Mouse (Mus musculus) megakaryocyte progenitor cell, adult 5-6 weeks (primary cell): ENCODE data around the gene Jun. TPM values are rescaled to one million over a fixed set of nuclear protein-coding genes. Genes with fewer than 3 reads are reported as not detected.
A peak's percentile ranks its signal among the peaks of the same experiment; 100 is the strongest.

Experiments used
- ATAC-seq: replicated peaks from 2 replicates; pipeline ENCODE4 v1.8.0; 2016; ENCODE audit warnings: mild to moderate bottlenecking, moderate TSS enrichment, inconsistent platforms; ENCODE audit not compliant: poor library complexity
- total RNA-seq, 2 experiments: library from RNA; stranded (forward) in 1 of 2; stranded (reverse) in 1 of 2; fragments of 157-497, 149-512 nt in 1 of 2; fragments of 200-1000 nt in 1 of 2; gene quantifications; 2 replicates each; pipeline versions ENCODE4 v1.2.3 to v1.2.4; 2015 to 2017

Gene Jun
- total RNA-seq, 2 experiments from 2014 or later, result 64.6 to 159 TPM

- ATAC-seq, result no peak
These were observed 7.3 kb downstream of the Jun start for GRCm38 (mm10) chr4:95044721-95045120.

GRCm38 (mm10) chr4:95038024-95038423, 14.0 kb downstream of the Jun start:
- no peak for ATAC-seq

- ATAC-seq, result no peak
These were observed 20.9 kb downstream of the Jun start for GRCm38 (mm10) chr4:95031158-95031557.

DNA sequence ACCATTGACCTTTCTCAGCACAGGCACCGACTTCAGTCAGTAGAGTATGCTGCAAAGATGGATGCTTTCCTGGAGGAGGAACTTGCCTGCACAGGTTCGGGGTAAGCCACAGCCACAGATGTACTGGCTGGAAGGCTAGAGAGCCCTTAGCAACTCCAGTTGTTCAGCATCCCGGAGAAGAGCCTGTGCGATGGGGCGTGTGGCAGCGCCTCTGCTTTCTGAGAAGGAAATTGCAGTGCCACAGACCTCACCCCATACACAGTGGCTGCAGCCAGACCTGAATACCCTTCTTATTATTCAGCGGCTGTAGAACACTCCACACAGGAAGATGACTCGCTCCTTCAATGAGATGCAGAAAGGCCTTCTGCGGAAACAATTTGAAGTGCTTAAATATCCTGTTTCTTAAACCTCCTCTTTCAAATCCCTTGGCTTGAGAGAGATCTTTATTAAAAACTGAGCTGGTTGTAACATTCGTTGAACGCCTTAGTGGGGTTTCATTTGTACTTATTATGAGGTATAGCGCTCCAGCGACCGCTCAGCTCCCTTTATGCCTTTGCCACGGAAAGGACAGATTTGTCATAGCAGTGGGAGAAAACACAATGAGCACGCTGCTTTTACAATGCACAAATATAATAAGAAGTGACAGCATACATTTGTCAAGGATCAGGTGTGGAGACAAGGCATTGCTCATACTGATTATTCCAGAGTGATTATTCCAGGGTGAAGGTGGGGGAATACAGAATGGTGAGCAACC, 26.0 kb downstream of the Jun start:
- ATAC-seq, result no peak

DNA sequence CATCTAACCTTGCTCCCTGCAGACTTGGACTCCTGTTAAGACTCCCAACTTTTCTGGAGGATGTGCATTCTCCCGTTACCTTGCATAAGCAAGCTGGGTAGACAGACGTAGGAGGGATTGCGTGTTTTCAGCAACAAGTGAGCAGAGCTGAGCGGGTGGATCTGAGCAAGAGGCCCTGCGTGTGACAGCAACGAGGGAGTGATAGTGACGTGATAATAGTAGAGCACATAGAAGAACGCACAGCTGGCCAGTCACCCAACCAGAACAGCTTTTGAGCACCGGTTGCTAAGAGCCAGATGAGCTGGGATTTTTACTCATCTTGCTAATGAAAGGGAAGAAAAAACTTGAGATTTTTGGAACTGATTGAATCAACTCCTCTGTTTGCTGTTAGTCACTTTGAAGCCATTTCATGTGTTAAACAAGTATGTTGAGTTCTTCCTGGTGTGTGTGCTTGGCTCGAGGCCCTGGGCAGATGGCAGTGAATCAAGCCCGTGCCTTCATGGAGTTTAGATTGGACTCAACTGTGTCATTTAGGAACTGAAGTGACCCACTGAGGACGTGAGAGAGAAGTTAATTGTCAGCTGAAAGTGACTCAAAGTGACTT, 28.6 kb downstream of the Jun start:
- no peak for ATAC-seq

- ATAC-seq, result no peak
These were observed 30.1 kb downstream of the Jun start for GRCm38 (mm10) chr4:95021649-95022637.

DNA sequence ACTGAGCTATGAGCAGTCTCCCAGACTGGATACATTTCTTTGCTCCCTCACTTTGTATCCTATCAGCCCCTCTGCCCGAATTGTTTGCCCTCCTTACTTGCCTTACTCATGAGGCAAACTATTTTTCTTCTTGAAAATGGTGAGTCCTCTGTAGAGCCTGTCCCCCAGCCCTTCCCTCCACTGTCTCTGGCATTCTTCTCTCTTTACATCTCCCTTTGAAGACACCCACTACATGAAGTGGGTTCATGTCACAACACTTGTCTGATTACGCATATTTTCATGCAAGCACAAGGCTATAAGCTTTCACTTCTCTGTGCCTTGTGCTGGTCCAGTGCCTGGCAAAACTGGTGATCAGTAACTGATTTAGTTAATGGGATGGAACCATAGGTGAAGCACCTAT, 31.8 kb downstream of the Jun start:
- no peak for ATAC-seq

DNA sequence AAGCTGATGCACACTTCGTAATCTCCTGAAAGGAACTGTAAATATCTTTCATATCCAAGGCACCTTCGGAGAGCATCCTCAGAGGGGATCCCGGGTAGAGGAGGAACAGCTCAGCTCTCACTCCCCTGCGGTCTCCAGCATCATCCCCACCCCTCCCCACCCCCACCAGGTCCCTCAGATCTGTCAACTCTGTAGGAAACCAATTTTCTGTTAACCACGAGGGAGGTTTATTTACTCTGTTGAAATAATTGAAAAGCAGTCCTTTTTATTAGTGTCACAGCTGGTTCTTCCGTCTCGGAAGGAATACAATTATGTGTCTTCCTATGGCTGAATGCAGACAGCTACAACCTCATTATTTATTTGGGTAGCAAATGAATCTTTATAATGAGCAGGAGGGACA, 33.8 kb downstream of the Jun start:
- no peak for ATAC-seq

DNA sequence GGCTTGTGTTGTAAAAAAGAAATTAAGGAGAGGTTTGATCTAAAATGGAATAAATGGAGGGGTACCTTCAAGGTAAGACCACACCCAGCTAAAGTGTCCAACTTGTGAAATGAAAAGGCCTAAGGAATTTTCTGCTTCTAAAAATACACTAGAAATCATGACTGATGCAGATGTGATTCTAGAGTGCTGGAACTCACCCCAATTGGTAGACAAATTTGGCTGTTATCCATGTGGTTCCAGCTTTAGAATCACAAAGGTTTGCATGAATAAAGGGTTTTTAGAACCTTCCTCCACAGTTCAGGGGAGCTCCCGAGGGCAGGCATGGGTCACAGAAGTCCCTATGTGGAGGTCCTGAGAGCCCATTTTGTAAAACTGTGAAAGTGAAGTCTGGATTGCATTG, 39.3 kb downstream of the Jun start:
- ATAC-seq, result no peak

- no peak for ATAC-seq
These were observed 39.8 kb downstream of the Jun start for GRCm38 (mm10) chr4:95012256-95012655.

- ATAC-seq, result peak; percentile 98
These were observed 43.6 kb downstream of the Jun start for GRCm38 (mm10) chr4:95008175-95009057.

- ATAC-seq, result no peak
These were observed 44.3 kb downstream of the Jun start for GRCm38 (mm10) chr4:95007759-95008158.

- no peak for ATAC-seq
These were observed 46.7 kb downstream of the Jun start for GRCm38 (mm10) chr4:95005251-95005830.

GRCm38 (mm10) chr4:95001043-95001775, 50.8 kb downstream of the Jun start:
- no peak for ATAC-seq

- no peak for ATAC-seq
These were observed 51.9 kb downstream of the Jun start for GRCm38 (mm10) chr4:95000147-95000546.

GRCm38 (mm10) chr4:94999249-94999648, 52.8 kb downstream of the Jun start:
- peak; percentile 83 for ATAC-seq
